Mouse (Mus musculus) bone marrow, adult 2 months (tissue): ENCODE results near the gene Mrc2. TPM values are rescaled to one million over a fixed set of nuclear protein-coding genes. Genes with fewer than 3 reads are reported as not detected.

Source experiments
- H3K27ac ChIP-seq: fragments of 200-500 bp; 2 replicates; pipeline ENCODE4 v1.5.1; 2012; ENCODE audit warnings: low read depth, mild to moderate bottlenecking, control low read depth, inconsistent platforms, low read length; ENCODE audit not compliant: control insufficient read depth, poor library complexity, insufficient read depth
- H3K4me1 ChIP-seq: fragments of 200-500 bp; 2 replicates; pipeline ENCODE4 v1.6.1; 2011; ENCODE audit warnings: low read length; ENCODE audit not compliant: control insufficient read depth, insufficient read depth
- H3K4me3 ChIP-seq: fragments of 200-500 bp; replicated peaks from 2 replicates; pipeline ENCODE3; 2011; ENCODE audit warnings: mild to moderate bottlenecking, low read depth, low read length, control low read depth; ENCODE audit not compliant: control insufficient read depth
- CTCF ChIP-seq: fragments of 200-500 bp; IDR thresholded peaks from 2 replicates; pipeline ENCODE4 v1.5.1; 2011; ENCODE audit warnings: low read length, control low read depth; ENCODE audit not compliant: control insufficient read depth, insufficient read depth
- POLR2A ChIP-seq: fragments of 200-500 bp; IDR thresholded peaks from 2 replicates; pipeline ENCODE4 v1.6.1; 2011; ENCODE audit warnings: low read depth, mild to moderate bottlenecking, control low read depth, low read length, borderline replicate concordance; ENCODE audit not compliant: control insufficient read depth
- WGBS: fragments of 180-500 bp; shearing (Covaris S2); methylation state at CpG from one replicate; pipeline ENCODE4 v1.1.7; 2018; 5-methylcytosine and 5-hydroxymethylcytosine counted together
- polyA plus RNA-seq: library from polyadenylated mRNA; stranded (reverse); fragments of >200 nt; gene quantifications from 2 replicates; pipeline ENCODE4 v1.2.4, GENCODE M21; 2011; ENCODE audit warnings: low replicate concordance; ENCODE audit not compliant: missing spikeins, insufficient read depth, insufficient read length

Gene Mrc2
- polyA plus RNA-seq, 1 experiment: 3.1 TPM

- 45% methylated on average over 12 of the region's 12 CpGs for WGBS
- Histone ChIP-seq H3K4me3 (no peak overlapping the region), H3K4me1 (peaks cover 5% of the 10 kb centered on the region), H3K27ac (no peak overlapping the region)
- TF ChIP-seq CTCF (no peak), POLR2A (no peak)
Observed at GRCm38 (mm10) chr11:105363598-105364385, 71.3 kb downstream of the Mrc2 start.

GRCm38 (mm10) chr11:105364386-105365065 lies 72.1 kb downstream of the Mrc2 start:
- Histone ChIP-seq H3K4me1 (peaks cover 5% of the 10 kb centered on the region), H3K4me3 (peak overlapping the region; percentile 6), H3K27ac (no peak overlapping the region)
- WGBS: 11% methylated on average over 12 of the region's 12 CpGs
- TF ChIP-seq CTCF: no peak
- TF ChIP-seq POLR2A: no peak

- H3K4me1 ChIP-seq: peaks cover 5% of the 10 kb centered on the region
- H3K4me3 ChIP-seq: no peak overlapping the region
- 38% methylated on average over 3 of the region's 3 CpGs for WGBS
- peak overlapping the region; percentile 25; the same call in 1 of the 2 replicates for H3K27ac ChIP-seq
- TF ChIP-seq POLR2A: no peak
- no peak for TF ChIP-seq CTCF
Observed at GRCm38 (mm10) chr11:105365611-105366010, 73.2 kb downstream of the Mrc2 start.

GRCm38 (mm10) chr11:105366051-105366450 lies 73.6 kb downstream of the Mrc2 start:
- peak overlapping the region; percentile 73 for H3K27ac ChIP-seq
- H3K4me1 ChIP-seq: peaks cover 5% of the 10 kb centered on the region
- H3K4me3 ChIP-seq: no peak overlapping the region
- WGBS: 26% methylated on average over 4 of the region's 4 CpGs
- TF ChIP-seq CTCF: no peak
- TF ChIP-seq POLR2A: no peak

GRCm38 (mm10) chr11:105367163-105367562 lies 74.7 kb downstream of the Mrc2 start:
- H3K4me1 ChIP-seq: peaks cover 5% of the 10 kb centered on the region
- no peak for TF ChIP-seq CTCF
- TF ChIP-seq POLR2A: no peak
- WGBS: 39% methylated on average over 3 of the region's 3 CpGs
- no peak overlapping the region for H3K4me3 ChIP-seq
- no peak overlapping the region for H3K27ac ChIP-seq

GRCm38 (mm10) chr11:105368833-105369232 lies 76.4 kb downstream of the Mrc2 start:
- TF ChIP-seq POLR2A: no peak
- peaks cover 5% of the 10 kb centered on the region for H3K4me1 ChIP-seq
- no peak overlapping the region for H3K27ac ChIP-seq
- 30% methylated on average over 5 of the region's 5 CpGs for WGBS
- no peak overlapping the region for H3K4me3 ChIP-seq

- TF ChIP-seq POLR2A: no peak
- no peak for TF ChIP-seq CTCF
- Histone ChIP-seq H3K4me1 (peaks cover 5% of the 10 kb centered on the region), H3K4me3 (no peak overlapping the region), H3K27ac (no peak overlapping the region)
- 93% methylated on average over 13 of the region's 13 CpGs for WGBS
Observed at GRCm38 (mm10) chr11:105369526-105370386, 77.3 kb downstream of the Mrc2 start.

- TF ChIP-seq CTCF: no peak
- TF ChIP-seq POLR2A: no peak
- Histone ChIP-seq H3K4me1 (no peaks in the 10 kb centered on the region), H3K27ac (no peak overlapping the region), H3K4me3 (no peak overlapping the region)
- WGBS: 71% methylated on average over 9 of the region's 9 CpGs
Observed at GRCm38 (mm10) chr11:105371818-105372217, 79.4 kb downstream of the Mrc2 start.
